Mouse (Mus musculus) 3T3-L1 (cell line): ENCODE data around the gene Vamp2.
A peak's percentile ranks its signal among the peaks of the same experiment; 100 is the strongest.

Experiments used
- DNase-seq: peaks from one replicate; pipeline ENCODE4 v3.0.0-alpha.2; 2015; ENCODE audit warnings: low read depth, low spot score

Gene Vamp2

GRCm38 (mm10) chr11:69064259-69065133 is 23.8 kb upstream of the Vamp2 start:
- no peak for DNase-seq

GRCm38 (mm10) chr11:69065394-69065925 is 22.8 kb upstream of the Vamp2 start:
- DNase-seq, result no peak

- DNase-seq, result no peak
Measured at GRCm38 (mm10) chr11:69066163-69066861, 22.0 kb upstream of the Vamp2 start.

- DNase-seq, result peak; percentile 97
Measured at GRCm38 (mm10) chr11:69066956-69067355, 21.3 kb upstream of the Vamp2 start.

GRCm38 (mm10) chr11:69067601-69068000 is 20.7 kb upstream of the Vamp2 start:
- DNase-seq, result peak; percentile 88

- no peak for DNase-seq
Measured at GRCm38 (mm10) chr11:69070093-69070492, 18.2 kb upstream of the Vamp2 start.

- DNase-seq, result peak; percentile 96
Measured at GRCm38 (mm10) chr11:69070590-69071222, 17.6 kb upstream of the Vamp2 start, which contains the start of gene Tmem107. Gene Tmem107, plus strand, starts transcription at chr11:69070806.

- DNase-seq, result peak; percentile 73
Measured at GRCm38 (mm10) chr11:69071262-69071661, 17.0 kb upstream of the Vamp2 start.

GRCm38 (mm10) chr11:69072234-69072633 is 16.1 kb upstream of the Vamp2 start:
- DNase-seq, result no peak

- no peak for DNase-seq
Measured at GRCm38 (mm10) chr11:69072666-69073064, 15.6 kb upstream of the Vamp2 start.

GRCm38 (mm10) chr11:69073065-69073888 is 15.0 kb upstream of the Vamp2 start:
- peak; percentile 98 for DNase-seq

GRCm38 (mm10) chr11:69073951-69074775 is 14.1 kb upstream of the Vamp2 start:
- peak; percentile 57 for DNase-seq

- DNase-seq, result no peak
Measured at GRCm38 (mm10) chr11:69074776-69075069, 13.6 kb upstream of the Vamp2 start.

- peak; percentile 55 for DNase-seq
Measured at GRCm38 (mm10) chr11:69075764-69076479, 12.4 kb upstream of the Vamp2 start.

- no peak for DNase-seq
Measured at GRCm38 (mm10) chr11:69076572-69076971, 11.7 kb upstream of the Vamp2 start.

GRCm38 (mm10) chr11:69077316-69077715 is 11.0 kb upstream of the Vamp2 start:
- DNase-seq, result no peak

GRCm38 (mm10) chr11:69078041-69078440 is 10.2 kb upstream of the Vamp2 start:
- DNase-seq, result no peak

GRCm38 (mm10) chr11:69078805-69079438 is 9.4 kb upstream of the Vamp2 start:
- DNase-seq, result peak; percentile 96
